Mouse (Mus musculus): Measurements from ENCODE around the gene Pde11a.
A peak's percentile ranks its signal among the peaks of the same experiment; 100 is the strongest.

The Pde11a gene

DNA sequence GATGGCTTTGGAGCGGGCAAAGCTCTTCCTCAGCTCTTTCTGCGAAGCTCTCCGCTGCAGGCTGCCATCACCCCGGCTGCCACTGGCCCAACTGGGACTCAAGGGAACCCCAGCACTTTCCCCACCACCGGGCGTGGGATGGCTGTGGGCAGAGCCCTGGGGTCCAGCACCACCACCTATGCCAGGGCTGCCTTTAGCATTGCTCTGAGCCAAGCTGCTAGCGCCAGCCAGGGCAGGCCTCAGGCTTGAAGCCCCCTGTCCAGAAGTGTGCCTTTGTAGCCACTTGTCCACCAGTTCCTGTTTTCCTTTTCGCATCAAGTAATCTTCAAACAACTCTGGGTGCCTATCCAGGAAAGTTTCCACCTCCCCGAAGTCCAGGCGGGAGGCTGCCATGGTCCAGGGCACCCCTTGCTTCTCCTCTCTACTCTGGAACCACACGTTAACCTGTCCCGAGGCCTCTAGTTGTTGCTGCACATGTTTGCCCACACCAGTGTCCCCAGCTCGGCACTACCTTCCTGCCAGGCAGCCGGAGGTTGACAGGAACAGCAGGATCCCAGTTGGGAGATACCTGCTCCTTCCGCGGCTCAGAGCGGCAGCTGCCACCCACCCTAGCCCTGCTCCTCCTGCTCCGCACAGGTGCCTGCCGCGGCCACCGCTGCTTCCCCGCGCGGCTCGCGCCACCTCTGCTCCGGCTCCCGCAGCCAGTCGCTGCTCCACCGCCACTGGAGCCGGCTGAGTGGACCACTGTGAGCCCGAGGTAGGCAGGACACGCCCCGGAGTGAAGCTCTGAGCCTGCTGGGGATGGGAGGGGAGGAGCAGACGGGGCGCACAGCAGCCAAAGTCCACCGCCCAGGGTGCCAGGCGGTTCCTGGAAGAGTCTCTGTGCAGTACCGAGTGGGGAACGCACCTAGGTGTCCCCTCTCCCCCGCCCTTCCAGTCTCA lies at the start of gene Pde11a:
TSS of gene Pde11a (minus strand) at position 560 of the 942 bp plus-strand sequence.
- DNase-seq: peak; percentile 18

GRCm38 (mm10) chr2:76386531-76386930 lies 48.0 kb upstream of the Pde11a start:
- no peak for DNase-seq

- no peak for DNase-seq
Measured at GRCm38 (mm10) chr2:76378646-76379045, 40.1 kb upstream of the Pde11a start.

DNA sequence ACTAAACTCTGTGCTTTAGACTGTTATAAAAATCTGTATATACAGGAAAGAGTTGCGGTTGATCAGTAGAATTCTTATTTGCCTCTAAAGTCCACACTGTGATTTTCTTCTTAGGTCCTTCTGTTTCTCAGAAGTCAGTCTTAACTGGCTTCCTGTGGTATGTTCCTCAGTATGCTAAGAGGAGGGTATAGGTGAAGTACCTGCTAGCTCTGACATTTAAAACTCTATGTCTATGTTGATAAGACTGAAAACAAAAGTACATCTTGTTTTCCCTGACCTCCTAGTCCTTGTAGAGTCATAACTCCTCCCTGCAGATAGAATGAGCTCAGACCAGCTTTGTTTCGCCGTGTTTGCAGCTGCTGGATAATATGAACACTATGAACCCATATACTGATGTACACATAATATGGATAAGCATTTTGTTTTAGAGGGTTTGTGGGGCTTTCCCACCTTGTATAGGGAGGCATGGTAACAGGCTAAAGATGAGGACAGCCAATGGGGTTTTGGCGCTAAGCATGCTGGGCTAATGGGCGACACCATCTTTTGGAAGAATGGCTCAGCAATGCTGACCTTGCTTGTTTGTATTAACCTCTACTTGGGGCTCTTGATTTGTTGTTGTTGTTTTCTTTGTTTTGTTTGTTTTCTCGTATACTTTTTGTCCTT lies 36.1 kb upstream of the Pde11a start:
- DNase-seq: no peak

DNA sequence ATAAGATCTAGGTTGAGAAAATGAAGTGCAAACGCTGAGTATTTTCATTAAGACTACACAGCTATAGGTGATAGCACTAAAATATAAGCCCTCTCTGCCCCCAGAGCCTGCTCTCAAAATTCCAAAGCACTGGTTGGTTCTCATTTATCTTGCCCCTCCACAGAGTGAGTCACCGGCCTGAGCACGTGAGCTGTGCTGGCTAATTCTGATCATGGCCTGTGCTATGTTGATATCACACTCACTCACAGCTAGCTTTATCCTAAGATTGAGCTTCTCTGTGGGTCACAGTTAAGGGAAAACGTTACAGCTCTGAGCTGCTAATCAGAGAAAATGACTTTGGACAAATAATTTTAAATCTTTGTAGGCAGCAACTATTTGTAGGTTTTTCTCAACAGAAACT lies 33.7 kb upstream of the Pde11a start:
- no peak for DNase-seq

- DNase-seq: no peak
Measured at GRCm38 (mm10) chr2:76370656-76370922, 32.0 kb upstream of the Pde11a start.

- peak; percentile 91 for DNase-seq
Measured at GRCm38 (mm10) chr2:76369821-76370655, 31.5 kb upstream of the Pde11a start, which contains the start of gene Rbm45. TSS of gene Rbm45 (plus strand) at chr2:76369984.

DNA sequence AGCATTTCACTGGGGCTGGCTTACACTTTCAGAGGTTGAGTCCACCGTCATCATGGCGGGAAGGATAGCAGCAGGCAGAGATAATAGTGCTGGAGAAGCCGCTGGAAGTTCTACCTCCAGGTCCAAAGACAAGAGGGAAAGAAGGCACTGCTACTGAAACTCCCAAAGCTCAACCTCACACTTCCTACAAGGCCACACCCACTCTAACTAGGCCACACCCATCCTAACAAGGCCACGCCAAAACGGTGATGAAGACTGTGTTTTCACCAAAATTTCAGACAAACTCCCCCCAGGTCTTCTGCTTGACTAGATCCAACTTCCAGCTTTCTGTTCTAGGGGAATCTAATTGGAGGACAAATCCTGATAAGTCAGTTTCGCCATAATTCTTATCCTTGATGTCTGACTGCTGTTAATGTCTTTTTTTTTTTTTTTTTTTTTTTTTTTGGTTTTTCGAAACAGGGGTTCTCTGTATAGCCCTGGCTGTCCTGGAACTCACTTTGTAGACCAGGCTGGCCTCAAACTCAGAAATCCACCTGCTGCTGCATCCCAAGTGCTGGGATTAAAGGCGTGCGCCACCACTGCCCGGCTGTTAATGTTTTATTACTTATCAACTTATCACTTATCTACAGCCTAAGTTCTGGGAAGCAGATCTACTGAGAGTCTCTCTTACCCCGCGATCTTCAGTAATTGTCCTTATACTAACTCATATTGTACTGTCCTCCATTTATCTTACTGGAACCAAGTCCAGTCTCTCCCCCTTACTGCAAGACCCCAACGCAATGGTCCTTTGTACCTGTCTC lies 30.5 kb upstream of the Pde11a start:
- no peak for DNase-seq

- peak; percentile 85 for DNase-seq
Measured at GRCm38 (mm10) chr2:76367188-76367922, 28.8 kb upstream of the Pde11a start.

GRCm38 (mm10) chr2:76365811-76366210 lies 27.2 kb upstream of the Pde11a start:
- DNase-seq: no peak

GRCm38 (mm10) chr2:76362111-76362510 lies 23.5 kb upstream of the Pde11a start:
- DNase-seq: no peak

DNA sequence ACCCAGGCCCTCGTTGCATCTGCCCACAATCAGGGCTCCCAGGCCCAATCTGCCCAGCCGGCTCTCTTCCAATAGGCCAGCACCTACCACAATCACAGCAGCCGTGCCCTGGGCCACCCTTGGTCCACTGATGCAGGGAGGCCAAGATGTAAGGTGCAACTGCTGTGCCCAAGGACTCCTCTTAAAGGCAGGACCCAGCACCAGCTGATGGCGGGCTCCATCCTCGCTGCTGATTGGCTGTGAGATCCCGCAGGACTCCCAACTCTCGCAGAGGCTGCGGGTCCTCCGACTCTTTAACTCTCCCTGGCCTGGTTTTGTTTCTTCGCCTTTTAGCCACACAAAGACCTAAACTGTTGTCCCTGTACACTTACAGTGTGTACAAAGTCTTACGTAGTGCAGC lies 21.7 kb upstream of the Pde11a start, which contains the start of gene Cyct:
TSS of gene Cyct (minus strand) at position 225 of the 400 bp plus-strand sequence.
- no peak for DNase-seq

GRCm38 (mm10) chr2:76347839-76348238 lies 9.3 kb upstream of the Pde11a start:
- no peak for DNase-seq

- DNase-seq: no peak
Measured at GRCm38 (mm10) chr2:76342146-76342545, 3.6 kb upstream of the Pde11a start.

DNA sequence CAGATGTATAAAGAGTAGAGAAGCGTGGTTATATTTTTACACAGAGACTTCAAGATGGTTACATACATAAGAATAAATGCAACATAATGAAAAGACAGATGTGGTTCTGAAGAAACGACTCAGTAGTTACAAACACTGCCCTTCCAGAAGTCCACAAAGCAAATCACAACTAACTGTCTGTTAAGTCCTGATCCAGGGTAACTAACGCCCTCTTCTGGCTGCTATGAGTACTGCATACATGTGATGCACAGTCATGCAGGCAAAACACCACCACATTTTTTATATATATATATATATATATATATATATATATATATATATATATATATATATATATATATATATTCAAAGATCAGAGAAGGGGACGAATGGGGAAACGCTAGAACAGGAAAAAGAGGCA lies 4.0 kb downstream of the Pde11a start:
- DNase-seq: no peak

DNA sequence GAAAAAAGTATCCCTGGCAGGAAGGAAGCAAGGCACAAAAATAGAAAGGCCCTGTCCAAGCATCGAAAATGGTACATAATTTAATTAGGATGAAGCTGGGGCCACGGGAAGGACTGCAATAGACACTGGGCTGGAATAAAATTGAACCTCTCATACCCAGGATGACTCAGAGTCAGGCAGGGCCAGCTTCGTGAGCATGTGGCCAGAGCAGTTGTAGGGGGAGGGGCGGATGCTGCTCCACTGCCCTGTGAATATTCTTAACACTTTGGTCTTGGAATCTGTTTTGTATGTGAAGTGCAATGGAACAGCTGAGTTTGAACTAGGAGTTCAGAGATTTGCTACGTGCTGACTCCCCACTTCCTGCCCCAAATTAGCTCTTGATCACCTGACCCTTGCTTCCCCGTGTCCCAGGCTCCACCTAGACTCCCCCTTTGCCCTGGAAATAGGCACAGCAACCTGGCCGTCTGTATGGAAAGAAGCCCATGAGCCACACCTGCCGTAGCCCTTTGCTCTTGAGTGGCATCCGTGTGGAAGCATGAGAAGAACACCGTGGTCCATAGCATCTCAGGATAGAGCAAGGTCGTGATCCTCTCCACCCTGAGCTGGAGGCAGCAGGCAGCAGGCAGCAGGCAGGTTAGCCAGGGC lies 6.3 kb downstream of the Pde11a start:
- no peak for DNase-seq

DNA sequence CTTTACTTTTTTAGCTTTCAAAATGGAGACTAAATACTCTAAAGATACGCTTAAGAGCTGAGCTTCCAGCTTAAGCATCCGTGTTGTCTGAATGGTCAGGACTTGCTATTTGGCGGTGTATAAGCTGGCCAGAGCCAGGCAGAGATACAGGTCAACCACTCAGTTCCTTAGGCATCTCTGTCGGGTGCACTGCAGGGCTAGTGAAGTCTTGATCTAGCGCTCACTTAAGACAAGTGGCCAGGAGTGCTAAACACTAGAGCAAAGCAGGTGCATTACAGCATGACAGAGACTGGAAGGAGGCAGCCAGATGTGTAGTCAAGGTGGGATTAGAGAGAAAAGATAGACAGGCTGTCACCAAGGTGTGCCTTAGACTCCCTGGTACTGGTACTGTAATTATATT lies 8.5 kb downstream of the Pde11a start:
- DNase-seq: no peak

DNA sequence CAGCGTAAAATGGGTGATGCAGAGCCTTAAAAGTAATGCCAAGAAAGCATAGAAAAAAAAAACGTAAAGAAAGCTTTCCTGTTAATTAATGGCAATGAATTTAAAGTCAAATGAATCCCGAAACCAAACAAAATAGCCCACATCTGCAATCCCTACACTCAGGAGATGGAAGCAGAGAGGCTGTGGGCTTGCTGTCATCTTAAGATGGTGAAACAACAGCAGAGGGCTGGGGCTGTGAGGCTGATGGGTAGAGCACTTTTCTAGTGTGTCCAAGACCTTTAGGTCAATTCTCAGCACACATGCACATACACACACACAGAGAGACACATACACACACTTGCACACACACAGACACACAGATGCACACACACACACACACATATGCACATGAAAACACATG lies 12.4 kb downstream of the Pde11a start:
- DNase-seq: no peak

DNA sequence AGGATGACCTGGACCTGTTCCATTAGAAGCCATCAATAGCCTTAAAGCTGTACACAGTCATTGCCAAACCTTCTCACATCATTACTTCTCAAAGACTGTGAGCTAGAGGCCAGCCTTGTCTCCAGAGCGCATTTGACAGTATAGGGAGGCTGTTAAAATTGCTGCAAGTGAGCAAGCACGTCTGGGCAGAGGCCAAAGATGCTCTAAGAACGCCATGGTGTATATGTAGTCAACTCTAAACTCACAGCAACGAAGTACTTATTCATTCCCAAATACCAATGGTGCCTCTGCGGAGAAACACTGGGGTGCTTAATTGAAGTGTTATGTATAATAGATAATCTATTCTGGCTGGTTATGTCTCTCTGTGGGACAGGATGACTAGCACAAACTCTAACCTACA lies 14.1 kb downstream of the Pde11a start:
- DNase-seq: no peak

DNA sequence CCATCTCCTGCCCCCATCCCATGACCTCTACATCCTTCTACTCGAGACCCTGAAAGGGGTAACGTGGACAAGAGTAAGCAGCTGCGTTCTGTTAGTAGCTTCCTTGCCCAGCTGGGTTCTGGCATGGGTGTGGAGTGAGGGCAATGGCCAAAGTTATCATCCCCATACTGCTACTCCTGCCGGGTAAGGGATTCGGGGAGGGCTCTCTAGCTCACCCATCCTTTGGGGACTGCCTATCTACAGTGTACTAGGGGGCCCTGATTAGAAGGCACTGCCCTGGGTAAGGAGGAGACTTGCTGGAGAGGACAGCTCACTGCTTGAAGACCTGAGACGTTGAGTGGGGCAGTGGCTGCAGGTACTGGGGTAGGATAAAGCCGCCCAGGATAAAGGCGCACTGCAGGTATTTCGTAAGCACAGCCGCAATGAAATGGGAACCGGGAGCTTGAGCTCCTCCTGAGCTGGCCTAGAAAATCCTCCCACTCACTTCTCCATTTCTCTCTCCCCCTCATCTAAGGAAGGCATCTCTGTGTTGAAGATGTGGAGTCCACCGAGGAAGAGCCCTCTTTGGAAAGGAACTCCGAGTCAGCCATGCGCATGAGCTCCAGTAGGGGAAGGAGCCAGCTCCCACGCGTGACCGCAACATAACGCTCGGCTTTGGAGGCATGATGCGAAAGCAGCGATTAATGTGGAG lies 15.2 kb downstream of the Pde11a start:
- no peak for DNase-seq

- DNase-seq: no peak
Measured at GRCm38 (mm10) chr2:76320336-76320735, 18.2 kb downstream of the Pde11a start.

Measured in lung, postnatal 10 days (tissue).